Mouse (Mus musculus) gastrocnemius, adult 2 months (tissue): Measurements from ENCODE around the gene Tpm3. TPM values are rescaled to one million over a fixed set of nuclear protein-coding genes. Genes with fewer than 3 reads are reported as not detected.

Experiments
- DNase-seq: peaks from one replicate; pipeline ENCODE4 v3.0.0; 2022
- H3K27ac ChIP-seq: fragments of 200-600 bp; 2 replicates; pipeline ENCODE4 v1.8.1; 2022; ENCODE audit warnings: mild to moderate bottlenecking
- H3K4me3 ChIP-seq: fragments of 200-600 bp; 2 replicates; pipeline ENCODE4 v1.8.1; 2022; ENCODE audit warnings: mild to moderate bottlenecking, moderate library complexity
- CTCF ChIP-seq: fragments of 200-600 bp; IDR thresholded peaks from 2 replicates; pipeline ENCODE4 v1.8.1; 2022; ENCODE audit warnings: antibody characterized with exemption, mild to moderate bottlenecking, moderate library complexity
- intact Hi-C: fragments of 180-260 bp; cut with DNase I; formaldehyde crosslinking; loops from one replicate; pipeline ENCODE4 v1.15.1; 2025
- microRNA-seq: library from miRNA; unstranded; fragments of <30 nt; microRNA quantifications from one replicate; pipeline ENCODE4 v1.2.0, GENCODE M21; 2021
- total RNA-seq, 2 experiments: library from RNA; stranded (reverse); gene quantifications; 2 replicates each; pipeline ENCODE4 v1.2.3; 2021

Tpm3 gene
- total RNA-seq, 2 experiments from 2014 or later, result 428 to 1,099 TPM

GRCm38 (mm10) chr3:90125710-90126109 lies 53.3 kb downstream of the Tpm3 start:
- DNase-seq, result no peak
- H3K4me3 ChIP-seq, result no peak overlapping the region
- intact Hi-C loops, result no loop called here
- H3K27ac ChIP-seq, result no peak overlapping the region
- no peak for TF ChIP-seq CTCF

- intact Hi-C loops, result no loop called here
- H3K4me3 ChIP-seq, result no peak overlapping the region
These were observed 55.4 kb downstream of the Tpm3 start for GRCm38 (mm10) chr3:90127881-90128280.

GRCm38 (mm10) chr3:90132745-90133144 lies 60.3 kb downstream of the Tpm3 start:
- intact Hi-C loops, result no loop called here
- DNase-seq, result no peak
- H3K27ac ChIP-seq, result no peak overlapping the region
- no peak for TF ChIP-seq CTCF
- no peak overlapping the region for H3K4me3 ChIP-seq

More at GRCm38 (mm10) chr3:90127881-90128280, 55.4 kb downstream of the Tpm3 start:
- no peak for DNase-seq
- H3K27ac ChIP-seq, result no peak overlapping the region
- TF ChIP-seq CTCF, result no peak

GRCm38 (mm10) chr3:90133331-90133730 lies 60.9 kb downstream of the Tpm3 start:
- Histone ChIP-seq H3K27ac (no peak overlapping the region), H3K4me3 (no peak overlapping the region)
- intact Hi-C loops, result no loop called here
- no peak for TF ChIP-seq CTCF
- DNase-seq, result no peak

GRCm38 (mm10) chr3:90134483-90134882 lies 62.0 kb downstream of the Tpm3 start:
- TF ChIP-seq CTCF, result no peak
- H3K4me3 ChIP-seq, result no peak overlapping the region
- no peak for DNase-seq
- intact Hi-C loops, result no loop called here
- no peak overlapping the region for H3K27ac ChIP-seq

DNA sequence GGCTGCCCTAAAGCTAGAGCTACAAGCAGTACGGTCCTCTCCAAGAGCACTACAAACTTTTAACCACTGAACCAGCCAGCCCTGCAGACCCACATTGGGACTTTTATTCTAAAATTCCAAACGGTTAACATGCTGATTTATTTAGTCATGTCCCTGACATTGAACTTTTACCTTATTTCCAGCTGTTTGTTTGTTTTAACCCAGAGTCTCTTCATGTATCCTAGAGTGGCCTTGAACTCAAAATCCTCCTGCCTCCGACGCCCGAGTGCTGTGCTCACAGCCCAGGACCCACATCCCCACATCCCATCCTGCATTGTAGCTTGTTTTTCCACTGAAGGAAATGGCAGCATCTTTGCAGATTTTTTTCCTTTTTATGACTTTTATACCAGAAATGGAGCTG lies 62.5 kb downstream of the Tpm3 start:
- intact Hi-C loops, result no loop called here
- H3K27ac ChIP-seq, result no peak overlapping the region
- no peak for DNase-seq
- H3K4me3 ChIP-seq, result no peak overlapping the region
- TF ChIP-seq CTCF, result no peak

GRCm38 (mm10) chr3:90136660-90137059 lies 64.2 kb downstream of the Tpm3 start:
- no peak overlapping the region for H3K4me3 ChIP-seq
- no peak for TF ChIP-seq CTCF
- no peak for DNase-seq
- H3K27ac ChIP-seq, result no peak overlapping the region
- intact Hi-C loops, result no loop called here

DNA sequence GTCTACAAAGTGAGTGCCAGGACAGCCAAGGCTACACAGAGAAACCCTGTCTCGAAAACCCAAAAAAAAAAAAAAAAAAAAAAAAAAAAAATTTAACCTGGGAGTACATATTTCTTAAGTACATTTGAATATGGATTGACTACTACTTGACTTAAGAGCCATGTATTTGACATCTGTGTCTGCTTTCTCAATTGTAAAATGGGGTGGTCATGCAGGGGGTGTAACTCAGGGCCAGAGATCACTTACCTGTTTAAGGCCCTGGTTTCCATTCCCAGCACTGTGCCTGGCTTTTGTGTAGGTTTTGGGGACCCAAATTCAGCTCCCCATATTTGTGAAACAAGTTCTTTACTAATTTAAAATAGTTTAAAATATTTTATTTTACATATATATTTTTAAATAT lies 65.2 kb downstream of the Tpm3 start:
- DNase-seq, result no peak
- intact Hi-C loops, result no loop called here

GRCm38 (mm10) chr3:90139962-90140361 lies 67.5 kb downstream of the Tpm3 start:
- intact Hi-C loops, result no loop called here
- H3K4me3 ChIP-seq, result no peak overlapping the region
- TF ChIP-seq CTCF, result no peak
- H3K27ac ChIP-seq, result no peak overlapping the region
- no peak for DNase-seq

More for the DNA sequence above, 65.2 kb downstream of the Tpm3 start:
- Histone ChIP-seq H3K4me3 (no peak overlapping the region), H3K27ac (no peak overlapping the region)
- no peak for TF ChIP-seq CTCF

GRCm38 (mm10) chr3:90145461-90145860 lies 73.0 kb downstream of the Tpm3 start:
- Histone ChIP-seq H3K4me3 (no peak overlapping the region), H3K27ac (no peak overlapping the region)
- TF ChIP-seq CTCF, result no peak
- DNase-seq, result no peak
- intact Hi-C loops, result no loop called here

GRCm38 (mm10) chr3:90146651-90147050 lies 74.2 kb downstream of the Tpm3 start:
- no peak for TF ChIP-seq CTCF
- intact Hi-C loops, result no loop called here

More at GRCm38 (mm10) chr3:90146651-90147050, 74.2 kb downstream of the Tpm3 start:
- Histone ChIP-seq H3K27ac (no peak overlapping the region), H3K4me3 (no peak overlapping the region)
- DNase-seq, result no peak

Small RNA genes lying within 50 kb of the gene (microRNA-seq; reads per million reads assigned to microRNA genes)
- gene Mir190b, result 113 reads per million, percentile 46 among the genes with 10 or more reads in this experiment

Other genes starting within 250 kb of the Tpm3 start
- gene She, start 241.3 kb upstream of the Tpm3 start, total RNA-seq, result 1 to 10 TPM; 4.1 to 5.1 TPM
- 1 to 10 TPM; 4.3 to 6.4 TPM for gene Il6ra, start 159.5 kb upstream of the Tpm3 start, total RNA-seq
- gene Atp8b2, start 109.1 kb upstream of the Tpm3 start, total RNA-seq, result 1 to 10 TPM; 6.0 to 9.8 TPM
- 10 to 100 TPM; 52.2 to 57.7 TPM for gene Hax1, start 73.9 kb upstream of the Tpm3 start, total RNA-seq
- 10 to 100 TPM; 82.0 to 93.3 TPM for gene 4933434E20Rik, start 21.0 kb upstream of the Tpm3 start, total RNA-seq
- gene Ubap2l, start 20.0 kb upstream of the Tpm3 start, total RNA-seq, result 100 to 1,000 TPM in 1 of 2 experiments, 10 to 100 TPM in 1; 94.5 to 104 TPM
- gene Nup210l, start 31.5 kb downstream of the Tpm3 start, total RNA-seq, result under 1 TPM; 0.05 to 0.11 TPM
- gene Rps27, start 141.0 kb downstream of the Tpm3 start, total RNA-seq, result 1,000 to 10,000 TPM in 1 of 2 experiments, 100 to 1,000 TPM in 1; 1,000 to 1,257 TPM
- gene Rab13, start 141.0 kb downstream of the Tpm3 start, total RNA-seq, result 1 to 10 TPM; 5.3 to 5.5 TPM
- gene Jtb, start 158.9 kb downstream of the Tpm3 start, total RNA-seq, result 10 to 100 TPM; 64.8 to 68.8 TPM
- gene Creb3l4, start 170.9 kb downstream of the Tpm3 start, total RNA-seq, result not detected
- gene Slc39a1, start 175.5 kb downstream of the Tpm3 start, total RNA-seq, result 10 to 100 TPM; 41.6 to 50.6 TPM
- gene Crtc2, start 181.5 kb downstream of the Tpm3 start, total RNA-seq, result 10 to 100 TPM; 16.8 to 17.3 TPM
- gene Dennd4b, start 192.5 kb downstream of the Tpm3 start, total RNA-seq, result 10 to 100 TPM; 82.2 to 84.2 TPM
- gene Gatad2b, start 220.5 kb downstream of the Tpm3 start, total RNA-seq, result 10 to 100 TPM; 50.2 to 53.9 TPM